Mouse (Mus musculus) frontal cortex, postnatal 36 days (tissue): ENCODE results near the gene Foxg1.

Experiments used
- DNase-seq, 2 experiments: peaks; one replicate each; pipeline ENCODE4 v3.0.0; 2022; ENCODE audit warnings: low spot score in 2 of 2

Gene Foxg1

GRCm38 (mm10) chr12:49385631-49385990 is 3.2 kb downstream of the Foxg1 start:
- no peak for DNase-seq

GRCm38 (mm10) chr12:49386081-49386805 is 3.8 kb downstream of the Foxg1 start:
- no peak for DNase-seq

- no peak for DNase-seq
Measured at GRCm38 (mm10) chr12:49387856-49388598, 5.6 kb downstream of the Foxg1 start.

- no peak for DNase-seq
Measured at GRCm38 (mm10) chr12:49389666-49390065, 7.2 kb downstream of the Foxg1 start.

- no peak for DNase-seq
Measured at GRCm38 (mm10) chr12:49390257-49390656, 7.8 kb downstream of the Foxg1 start.

- DNase-seq, result no peak
Measured at GRCm38 (mm10) chr12:49390926-49391304, 8.5 kb downstream of the Foxg1 start.

- DNase-seq, result peak; percentile 78 to 79
Measured at GRCm38 (mm10) chr12:49391305-49392040, 9.0 kb downstream of the Foxg1 start.

GRCm38 (mm10) chr12:49392041-49392390 is 9.6 kb downstream of the Foxg1 start:
- DNase-seq, result no peak

GRCm38 (mm10) chr12:49392876-49393275 is 10.4 kb downstream of the Foxg1 start:
- no peak for DNase-seq

- DNase-seq, result no peak
Measured at GRCm38 (mm10) chr12:49393639-49394038, 11.2 kb downstream of the Foxg1 start.

GRCm38 (mm10) chr12:49394181-49394580 is 11.7 kb downstream of the Foxg1 start:
- DNase-seq, result no peak

- no peak for DNase-seq
Measured at GRCm38 (mm10) chr12:49394836-49395235, 12.4 kb downstream of the Foxg1 start.

- no peak for DNase-seq
Measured at GRCm38 (mm10) chr12:49395969-49396368, 13.5 kb downstream of the Foxg1 start.

- no peak for DNase-seq
Measured at GRCm38 (mm10) chr12:49396776-49397175, 14.3 kb downstream of the Foxg1 start.

GRCm38 (mm10) chr12:49397443-49398162 is 15.1 kb downstream of the Foxg1 start:
- DNase-seq, result no peak

- DNase-seq, result no peak
Measured at GRCm38 (mm10) chr12:49398163-49398540, 15.7 kb downstream of the Foxg1 start.

GRCm38 (mm10) chr12:49398636-49399035 is 16.2 kb downstream of the Foxg1 start:
- no peak for DNase-seq

GRCm38 (mm10) chr12:49399611-49400010 is 17.2 kb downstream of the Foxg1 start:
- DNase-seq, result no peak

- no peak for DNase-seq
Measured at GRCm38 (mm10) chr12:49400036-49400852, 17.8 kb downstream of the Foxg1 start.

GRCm38 (mm10) chr12:49400853-49401118 is 18.3 kb downstream of the Foxg1 start:
- DNase-seq, result no peak

- peak; percentile 76 to 79 for DNase-seq
Measured at GRCm38 (mm10) chr12:49401119-49401795, 18.8 kb downstream of the Foxg1 start.
